Mouse (Mus musculus) embryonic facial prominence, embryonic 15.5 days (tissue): ENCODE measurements around the gene Hnmt. TPM values are rescaled to one million over a fixed set of nuclear protein-coding genes. Genes with fewer than 3 reads are reported as not detected.
"Not testable (repeated sequence)": the region's sequence is repeated elsewhere in the genome, so short reads cannot be mapped to it uniquely, and the experiment has no call there.

Experiments used
- ATAC-seq: fragments of 200-750 bp; cut with Nextera tagmentation; 2 replicates; pipeline ENCODE4 v1.8.0; 2017; ENCODE audit warnings: low read depth, moderate TSS enrichment; ENCODE audit not compliant: insufficient number of reproducible peaks, low FRiP score, low TSS enrichment
- H3K27ac ChIP-seq: fragments of 300-500 bp; sonication (generic); replicated peaks from 2 replicates; pipeline ENCODE4 v1.5.1; 2015; ENCODE audit warnings: mild to moderate bottlenecking, inconsistent platforms
- H3K27me3 ChIP-seq: fragments of 300-500 bp; sonication (generic); 2 replicates; pipeline ENCODE4 v1.6.1; 2015; ENCODE audit warnings: inconsistent platforms
- H3K36me3 ChIP-seq: fragments of 300-500 bp; sonication (generic); 2 replicates; pipeline ENCODE4 v1.6.1; 2015; ENCODE audit warnings: mild to moderate bottlenecking, inconsistent platforms
- H3K4me1 ChIP-seq: fragments of 300-500 bp; sonication (generic); 2 replicates; pipeline ENCODE4 v1.6.1; 2015; ENCODE audit warnings: inconsistent platforms
- H3K4me2 ChIP-seq: fragments of 300-500 bp; sonication (generic); replicated peaks from 2 replicates; pipeline ENCODE4 v1.6.1; 2015; ENCODE audit warnings: mild to moderate bottlenecking, inconsistent platforms
- H3K4me3 ChIP-seq: fragments of 300-500 bp; sonication (generic); replicated peaks from 2 replicates; pipeline ENCODE4 v1.5.1; 2015; ENCODE audit warnings: mild to moderate bottlenecking, inconsistent platforms
- H3K9ac ChIP-seq: fragments of 300-500 bp; sonication (generic); 2 replicates; pipeline ENCODE4 v1.6.1; 2015; ENCODE audit warnings: inconsistent platforms
- H3K9me3 ChIP-seq: fragments of 300-500 bp; sonication (generic); replicated peaks from 2 replicates; pipeline ENCODE4 v1.6.1; 2016; ENCODE audit warnings: inconsistent platforms
- WGBS: fragments of 180-500 bp; shearing (Covaris S2); methylation state at CpG from one replicate; pipeline ENCODE4 v1.1.7; 2015; 5-methylcytosine and 5-hydroxymethylcytosine counted together
- polyA plus RNA-seq: library from polyadenylated mRNA; unstranded; fragments of >200 nt; fragmentation: Nextera tagmentation; extraction: Ambion mirVana; gene quantifications from 2 replicates; pipeline ENCODE4 v1.2.1, GENCODE M21; 2015

The Hnmt gene
- polyA plus RNA-seq, 1 experiment from 2014 or later, result 1.0 TPM

GRCm38 (mm10) chr2:23999323-23999722 is 49.9 kb downstream of the Hnmt start:
- H3K36me3 ChIP-seq, result no peaks in the 10 kb centered on the region
- ATAC-seq, result no peak
- 71% methylated on average over 1 of the region's 1 CpGs for WGBS
- H3K4me2 ChIP-seq, result no peak overlapping the region
- H3K27ac ChIP-seq, result no peak overlapping the region
- no peaks in the 10 kb centered on the region for H3K4me1 ChIP-seq
- H3K9ac ChIP-seq, result no peak overlapping the region
- H3K4me3 ChIP-seq, result no peak overlapping the region
- no peaks in the 10 kb centered on the region for H3K27me3 ChIP-seq
- H3K9me3 ChIP-seq, result no peaks in the 10 kb centered on the region

- H3K36me3 ChIP-seq, result no peaks in the 10 kb centered on the region
- no peaks in the 10 kb centered on the region for H3K9me3 ChIP-seq
- ATAC-seq, result no peak
- no peak overlapping the region for H3K4me2 ChIP-seq
- no peaks in the 10 kb centered on the region for H3K4me1 ChIP-seq
- H3K4me3 ChIP-seq, result no peak overlapping the region
- no peaks in the 10 kb centered on the region for H3K27me3 ChIP-seq
- 90% methylated on average over 4 of the region's 4 CpGs for WGBS
- H3K9ac ChIP-seq, result no peak overlapping the region
- no peak overlapping the region for H3K27ac ChIP-seq
Observed at GRCm38 (mm10) chr2:23998836-23999235, 50.4 kb downstream of the Hnmt start.

GRCm38 (mm10) chr2:23996830-23997229 is 52.4 kb downstream of the Hnmt start:
- H3K27ac ChIP-seq, result no peak overlapping the region
- no peaks in the 10 kb centered on the region for H3K4me1 ChIP-seq
- H3K4me2 ChIP-seq, result no peak overlapping the region
- H3K27me3 ChIP-seq, result no peaks in the 10 kb centered on the region
- no peak overlapping the region for H3K9ac ChIP-seq
- WGBS, result 75% methylated on average over 2 of the region's 2 CpGs
- H3K36me3 ChIP-seq, result no peaks in the 10 kb centered on the region
- no peak for ATAC-seq
- no peak overlapping the region for H3K4me3 ChIP-seq
- H3K9me3 ChIP-seq, result no peaks in the 10 kb centered on the region

GRCm38 (mm10) chr2:23990034-23990573 is 59.1 kb downstream of the Hnmt start:
- H3K9me3 ChIP-seq, H3K36me3 ChIP-seq, H3K27me3 ChIP-seq, ATAC-seq, H3K4me3 ChIP-seq, H3K9ac ChIP-seq, H3K27ac ChIP-seq, H3K4me2 ChIP-seq, H3K4me1 ChIP-seq: not testable (repeated sequence)
- WGBS, result 75% methylated on average over 9 of the region's 9 CpGs

GRCm38 (mm10) chr2:23987283-23987682 is 61.9 kb downstream of the Hnmt start:
- no peak overlapping the region for H3K9ac ChIP-seq
- no peak overlapping the region for H3K27ac ChIP-seq
- no peaks in the 10 kb centered on the region for H3K36me3 ChIP-seq
- no peaks in the 10 kb centered on the region for H3K4me1 ChIP-seq
- no peaks in the 10 kb centered on the region for H3K27me3 ChIP-seq
- H3K9me3 ChIP-seq, result no peaks in the 10 kb centered on the region
- H3K4me2 ChIP-seq, result no peak overlapping the region
- no peak for ATAC-seq
- H3K4me3 ChIP-seq, result no peak overlapping the region

- Histone ChIP-seq H3K9me3 (no peaks in the 10 kb centered on the region), H3K27me3 (no peaks in the 10 kb centered on the region), H3K4me2 (no peak overlapping the region), H3K4me1 (no peaks in the 10 kb centered on the region), H3K36me3 (no peaks in the 10 kb centered on the region), H3K27ac (no peak overlapping the region), H3K9ac (no peak overlapping the region), H3K4me3 (no peak overlapping the region)
- no peak for ATAC-seq
Observed at GRCm38 (mm10) chr2:23983343-23983742, 65.9 kb downstream of the Hnmt start.

GRCm38 (mm10) chr2:23982860-23983259 is 66.3 kb downstream of the Hnmt start:
- no peak for ATAC-seq
- Histone ChIP-seq H3K27ac (no peak overlapping the region), H3K9me3 (no peaks in the 10 kb centered on the region), H3K9ac (no peak overlapping the region), H3K27me3 (no peaks in the 10 kb centered on the region), H3K4me2 (no peak overlapping the region), H3K36me3 (no peaks in the 10 kb centered on the region), H3K4me3 (no peak overlapping the region), H3K4me1 (no peaks in the 10 kb centered on the region)
- 55% methylated on average over 1 of the region's 1 CpGs for WGBS

GRCm38 (mm10) chr2:23960659-23961274 is 88.4 kb downstream of the Hnmt start:
- H3K4me2 ChIP-seq, H3K4me1 ChIP-seq, ATAC-seq, H3K27me3 ChIP-seq, H3K27ac ChIP-seq, H3K36me3 ChIP-seq, H3K9me3 ChIP-seq, H3K9ac ChIP-seq, H3K4me3 ChIP-seq: not testable (repeated sequence)
- 93% methylated on average over 15 of the region's 15 CpGs for WGBS

Other genes starting within 250 kb of the Hnmt start
- not detected in 2 replicates for gene Tbpl2, start 47.2 kb upstream of the Hnmt start, polyA plus RNA-seq
- gene Il1f8, start 103.8 kb upstream of the Hnmt start, polyA plus RNA-seq, result 1.4 and 1.8 TPM in 2 replicates
- gene Il1f9, start 137.1 kb upstream of the Hnmt start, polyA plus RNA-seq, result 3.3 and 4.2 TPM in 2 replicates
- 3.6 and 4.4 TPM in 2 replicates for gene Il1f6, start 166.0 kb upstream of the Hnmt start, polyA plus RNA-seq
- 16.9 and 22.2 TPM in 2 replicates for gene Il1f5, start 227.6 kb upstream of the Hnmt start, polyA plus RNA-seq
- 0.46 and 0.68 TPM in 2 replicates for gene Il1f10, start 241.8 kb upstream of the Hnmt start, polyA plus RNA-seq